Mouse (Mus musculus) embryonic facial prominence, embryonic 14.5 days (tissue): ENCODE data around the gene Il17f. TPM values are rescaled to one million over a fixed set of nuclear protein-coding genes. Genes with fewer than 3 reads are reported as not detected.

Experiments
- ATAC-seq: fragments of 200-750 bp; cut with Nextera tagmentation; 2 replicates; pipeline ENCODE4 v1.8.0; 2017; ENCODE audit warnings: low read depth, moderate number of reproducible peaks, moderate TSS enrichment
- DNase-seq: peaks from one replicate; pipeline ENCODE4 v3.0.0-alpha.2; 2015; ENCODE audit warnings: low spot score
- H3K27ac ChIP-seq: fragments of 300-500 bp; sonication (generic); replicated peaks from 2 replicates; pipeline ENCODE4 v1.5.1; 2014; ENCODE audit warnings: low read depth, mild to moderate bottlenecking, low read length, moderate library complexity
- H3K27me3 ChIP-seq: fragments of 300-500 bp; sonication (generic); replicated peaks from 2 replicates; pipeline ENCODE4 v1.6.1; 2014; ENCODE audit warnings: low read length; ENCODE audit not compliant: control insufficient read depth, insufficient read depth
- H3K36me3 ChIP-seq: fragments of 300-500 bp; sonication (generic); 2 replicates; pipeline ENCODE4 v1.6.1; 2014; ENCODE audit warnings: low read length, mixed read lengths; ENCODE audit not compliant: control insufficient read depth, insufficient read depth
- H3K4me1 ChIP-seq: fragments of 300-500 bp; sonication (generic); 2 replicates; pipeline ENCODE4 v1.6.1; 2014; ENCODE audit warnings: antibody characterized with exemption, low read length; ENCODE audit not compliant: control insufficient read depth, insufficient read depth
- H3K4me2 ChIP-seq: fragments of 300-500 bp; sonication (generic); 2 replicates; pipeline ENCODE4 v1.6.1; 2014; ENCODE audit warnings: low read depth, mild to moderate bottlenecking, low read length, moderate library complexity, mixed read lengths
- H3K4me3 ChIP-seq: fragments of 300-500 bp; sonication (generic); 2 replicates; pipeline ENCODE4 v1.5.1; 2014; ENCODE audit warnings: low read depth, mild to moderate bottlenecking, low read length
- H3K9ac ChIP-seq: fragments of 300-500 bp; sonication (generic); 2 replicates; pipeline ENCODE4 v1.6.1; 2014; ENCODE audit warnings: low read depth, mild to moderate bottlenecking, low read length, moderate library complexity, mixed read lengths
- H3K9me3 ChIP-seq: fragments of 300-500 bp; sonication (generic); 2 replicates; pipeline ENCODE4 v1.6.1; 2016; ENCODE audit warnings: low read length; ENCODE audit not compliant: control insufficient read depth
- WGBS: fragments of 180-500 bp; shearing (Covaris S2); extraction: QIAGEN DNeasy Blood & Tissue Kit; methylation state at CpG from one replicate; pipeline ENCODE4 v1.1.7; 2014; 5-methylcytosine and 5-hydroxymethylcytosine counted together
- polyA plus RNA-seq: library from polyadenylated mRNA; unstranded; fragments of >200 nt; fragmentation: Nextera tagmentation; extraction: Ambion mirVana; gene quantifications from 2 replicates; pipeline ENCODE4 v1.2.1, GENCODE M21; 2014

The Il17f gene
- polyA plus RNA-seq, 1 experiment from 2014 or later: not detected

DNA sequence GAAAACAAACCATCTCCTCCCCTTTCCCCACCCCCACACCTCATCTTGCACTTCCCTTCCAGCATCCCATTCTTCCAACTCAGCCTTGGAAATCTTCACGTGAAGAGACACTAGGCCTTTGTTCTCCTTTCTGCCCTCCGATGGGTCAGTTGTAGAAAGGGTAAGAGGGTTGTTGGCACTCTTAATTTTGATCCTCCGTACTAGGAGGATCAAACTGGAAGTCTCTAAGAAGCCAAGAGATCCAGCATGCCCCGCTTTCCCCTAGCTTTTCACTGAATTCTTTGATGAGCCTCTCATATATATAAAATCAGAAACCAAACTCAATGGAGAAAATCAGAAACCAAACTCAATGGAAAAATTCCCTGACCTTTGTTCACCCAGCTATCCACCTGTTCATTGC lies 33.1 kb upstream of the Il17f start:
- H3K4me3 ChIP-seq: no peak overlapping the region
- DNase-seq (no peak), ATAC-seq (no peak)
- no peak overlapping the region for H3K27ac ChIP-seq
- H3K9me3 ChIP-seq: no peaks in the 10 kb centered on the region
- no peaks in the 10 kb centered on the region for H3K27me3 ChIP-seq
- H3K4me1 ChIP-seq: peaks cover under 1% of the 10 kb centered on the region; the same call in 1 of the 2 replicates
- H3K36me3 ChIP-seq: no peaks in the 10 kb centered on the region
- H3K9ac ChIP-seq: no peak overlapping the region
- H3K4me2 ChIP-seq: no peak overlapping the region
- WGBS: 51% methylated on average over 4 of the region's 4 CpGs

GRCm38 (mm10) chr1:20820959-20821358 lies 30.5 kb upstream of the Il17f start:
- no peak for DNase-seq
- 89% methylated on average over 4 of the region's 4 CpGs for WGBS
- peaks cover 6% of the 10 kb centered on the region; the same call in 1 of the 2 replicates for H3K4me1 ChIP-seq

DNA sequence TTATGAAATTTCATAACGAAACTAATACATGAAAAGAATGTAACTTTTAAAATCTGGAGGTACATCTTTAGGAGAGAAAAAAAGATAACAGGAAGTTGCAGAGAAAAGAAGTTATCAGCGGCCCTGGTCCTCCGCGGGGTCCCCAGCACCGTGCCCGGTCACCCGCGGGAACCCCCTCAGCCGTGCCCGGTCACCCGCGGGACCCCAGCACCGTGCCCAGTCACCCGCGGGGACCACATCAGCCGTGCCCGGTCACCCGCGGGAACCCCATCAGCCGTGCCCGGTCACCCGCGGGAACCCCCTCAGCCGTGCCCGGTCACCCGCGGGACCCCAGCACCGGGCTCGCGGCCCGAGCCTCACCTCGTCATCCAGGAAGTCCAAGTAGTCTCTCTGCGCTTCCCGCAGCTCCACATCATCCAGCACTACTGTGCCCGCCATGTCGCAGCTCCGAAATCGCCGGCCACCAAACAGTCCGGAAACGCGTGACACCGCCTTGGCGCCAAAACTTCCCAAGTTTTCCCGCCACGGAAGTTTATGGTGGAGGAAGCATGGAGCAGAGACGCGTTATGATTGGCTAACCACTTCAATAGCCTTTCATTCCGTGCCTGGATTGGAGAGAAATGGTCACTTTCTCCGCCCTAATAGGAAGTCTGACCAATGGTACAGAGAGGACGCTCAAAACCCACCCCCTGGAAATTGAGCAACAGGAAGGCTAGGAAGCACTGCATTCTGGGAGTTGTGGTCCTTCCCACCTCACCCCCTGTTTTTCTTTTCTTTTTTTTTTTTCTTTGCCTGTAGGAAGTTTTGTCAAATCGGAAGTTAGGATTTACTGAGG lies 29.6 kb upstream of the Il17f start, which contains the start of gene Mcm3:
Mcm3 (minus strand) TSS at position 542 of the 835 bp plus-strand sequence.
- under 1% methylated on average over 46 of the region's 52 CpGs for WGBS
- peak; percentile 100 for ATAC-seq
- Histone ChIP-seq H3K4me2 (peak within 1 kb of the TSS; percentile 77), H3K9me3 (no peaks in the 10 kb centered on the region), H3K27ac (peak within 1 kb of the TSS; percentile 15; the same call in 1 of the 2 replicates), H3K4me1 (peaks cover 6% of the 10 kb centered on the region; the same call in 1 of the 2 replicates), H3K27me3 (no peaks in the 10 kb centered on the region), H3K36me3 (peaks cover 33% of the 10 kb centered on the region), H3K4me3 (peak within 1 kb of the TSS; percentile 78), H3K9ac (peak within 1 kb of the TSS; percentile 82)
- DNase-seq: peak; percentile 99

More at GRCm38 (mm10) chr1:20820959-20821358, 30.5 kb upstream of the Il17f start:
- Histone ChIP-seq H3K4me2 (no peak overlapping the region), H3K9ac (no peak overlapping the region), H3K9me3 (no peaks in the 10 kb centered on the region), H3K36me3 (peaks cover 24% of the 10 kb centered on the region), H3K27ac (no peak overlapping the region), H3K27me3 (no peaks in the 10 kb centered on the region), H3K4me3 (no peak overlapping the region)
- ATAC-seq: no peak

DNA sequence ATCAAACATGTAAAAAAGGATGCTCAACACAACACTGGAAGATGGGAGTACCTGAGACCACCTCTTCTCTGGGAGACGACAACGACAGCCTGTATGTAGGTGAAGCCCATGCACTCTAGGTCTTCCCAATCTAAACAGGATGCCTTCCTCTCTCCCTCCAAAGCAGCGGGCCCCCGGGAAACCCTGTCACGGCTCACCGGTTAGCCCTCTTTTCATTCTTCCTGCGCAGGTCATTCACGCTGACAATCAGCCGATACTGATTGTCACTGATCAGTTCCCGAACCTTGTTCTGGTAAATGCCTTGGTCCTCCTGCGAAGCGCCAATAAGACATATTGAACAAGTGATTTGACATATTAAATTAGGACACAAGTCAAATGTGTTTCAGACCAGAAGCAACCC lies 27.2 kb upstream of the Il17f start:
- WGBS: 84% methylated on average over 12 of the region's 12 CpGs
- ATAC-seq (no peak), DNase-seq (no peak)
- Histone ChIP-seq H3K36me3 (peaks cover 56% of the 10 kb centered on the region), H3K9me3 (no peaks in the 10 kb centered on the region), H3K4me3 (no peak overlapping the region), H3K4me1 (peaks cover 6% of the 10 kb centered on the region; the same call in 1 of the 2 replicates), H3K27me3 (no peaks in the 10 kb centered on the region), H3K4me2 (0 out of 2 replicates have a peak overlapping the region, but pooled peaks have one; percentile 77), H3K27ac (no peak overlapping the region), H3K9ac (no peak overlapping the region)

GRCm38 (mm10) chr1:20817172-20817571 lies 26.8 kb upstream of the Il17f start:
- DNase-seq: no peak
- Histone ChIP-seq H3K4me3 (no peak overlapping the region), H3K9ac (no peak overlapping the region), H3K36me3 (peaks cover 61% of the 10 kb centered on the region), H3K27ac (no peak overlapping the region), H3K9me3 (no peaks in the 10 kb centered on the region), H3K4me2 (no peak overlapping the region), H3K4me1 (peaks cover 6% of the 10 kb centered on the region; the same call in 1 of the 2 replicates), H3K27me3 (no peaks in the 10 kb centered on the region)
- no peak for ATAC-seq
- WGBS: 80% methylated on average over 9 of the region's 9 CpGs

- no peak overlapping the region for H3K9ac ChIP-seq
- H3K36me3 ChIP-seq: peaks cover 87% of the 10 kb centered on the region
- H3K27ac ChIP-seq: no peak overlapping the region
- no peak overlapping the region for H3K4me3 ChIP-seq
- H3K4me2 ChIP-seq: no peak overlapping the region
- H3K27me3 ChIP-seq: no peaks in the 10 kb centered on the region
- WGBS: 75% methylated on average over 8 of the region's 8 CpGs
- ATAC-seq: no peak
- DNase-seq: no peak
- peaks cover 6% of the 10 kb centered on the region; the same call in 1 of the 2 replicates for H3K4me1 ChIP-seq
- no peaks in the 10 kb centered on the region for H3K9me3 ChIP-seq
Measured at GRCm38 (mm10) chr1:20814521-20814920, 24.1 kb upstream of the Il17f start.

DNA sequence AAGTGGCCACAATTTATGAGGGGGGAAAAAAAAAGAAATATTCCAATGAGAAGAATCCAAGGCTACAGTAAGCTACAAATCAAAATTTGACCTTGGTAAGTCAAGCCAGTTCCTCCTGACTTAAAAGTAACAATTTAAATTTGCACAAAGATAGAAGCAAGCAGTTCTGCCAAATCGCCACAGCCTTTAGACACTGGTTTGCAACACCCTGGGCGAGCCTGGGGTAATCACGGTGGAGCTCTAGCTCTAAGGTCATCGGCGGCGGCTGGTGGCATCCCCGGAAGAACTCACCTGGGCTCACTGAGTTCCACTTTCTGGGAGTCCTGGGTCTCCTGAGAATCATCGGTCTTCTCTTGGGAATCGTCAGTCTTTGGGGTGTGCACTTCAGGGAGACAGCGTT lies 14.1 kb upstream of the Il17f start:
- Histone ChIP-seq H3K4me3 (no peak overlapping the region), H3K4me1 (no peaks in the 10 kb centered on the region), H3K9ac (no peak overlapping the region), H3K4me2 (no peak overlapping the region), H3K9me3 (no peaks in the 10 kb centered on the region), H3K27me3 (no peaks in the 10 kb centered on the region), H3K36me3 (peaks cover 94% of the 10 kb centered on the region), H3K27ac (no peak overlapping the region)
- DNase-seq (no peak), ATAC-seq (no peak)
- 97% methylated on average over 10 of the region's 10 CpGs for WGBS

GRCm38 (mm10) chr1:20801682-20802390 lies 11.4 kb upstream of the Il17f start:
- H3K4me1 ChIP-seq: no peaks in the 10 kb centered on the region
- H3K9ac ChIP-seq: no peak overlapping the region
- no peak for ATAC-seq
- H3K4me3 ChIP-seq: no peak overlapping the region
- peak; percentile 74 for DNase-seq
- WGBS: 75% methylated on average over 8 of the region's 8 CpGs
- H3K27me3 ChIP-seq: no peaks in the 10 kb centered on the region
- H3K36me3 ChIP-seq: peaks cover 71% of the 10 kb centered on the region
- no peaks in the 10 kb centered on the region for H3K9me3 ChIP-seq
- H3K27ac ChIP-seq: no peak overlapping the region
- H3K4me2 ChIP-seq: no peak overlapping the region
